Mouse (Mus musculus) gastrocnemius, postnatal 25 days (tissue): ENCODE results near the gene Gm11541. TPM values are rescaled to one million over a fixed set of nuclear protein-coding genes. Genes with fewer than 3 reads are reported as not detected.
"Not testable (repeated sequence)": the region's sequence is repeated elsewhere in the genome, so short reads cannot be mapped to it uniquely, and the experiment has no call there.

Experiments used
- DNase-seq: peaks from one replicate; pipeline ENCODE4 v3.0.0; 2022
- total RNA-seq, 2 experiments: library from RNA; stranded (reverse); gene quantifications; 1 replicate in 1 of 2; 2 replicates in 1 of 2; pipeline ENCODE4 v1.2.3; 2021

Gene Gm11541
- total RNA-seq, 2 experiments from 2014 or later = not detected

DNA sequence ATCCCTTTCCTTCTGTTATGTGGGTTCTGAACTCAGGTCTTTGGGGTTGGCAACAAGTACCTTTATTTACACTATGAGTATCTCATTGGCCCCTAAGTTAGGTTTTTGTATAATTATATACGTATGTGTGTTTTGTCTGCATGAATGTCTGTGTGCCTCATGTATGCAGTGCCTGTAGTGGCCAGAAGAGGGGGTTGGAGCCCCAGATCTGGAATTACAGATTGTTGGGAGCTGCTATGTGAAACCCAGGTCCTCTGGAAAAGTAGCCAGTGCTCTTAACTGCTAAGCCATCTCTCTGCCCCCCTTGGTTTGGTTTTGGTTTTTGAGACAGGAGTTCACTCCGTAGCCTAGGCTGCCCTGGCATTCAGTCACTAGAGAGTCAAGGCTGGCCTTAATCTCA, 7.2 kb downstream of the Gm11541 start:
- DNase-seq = no peak

DNA sequence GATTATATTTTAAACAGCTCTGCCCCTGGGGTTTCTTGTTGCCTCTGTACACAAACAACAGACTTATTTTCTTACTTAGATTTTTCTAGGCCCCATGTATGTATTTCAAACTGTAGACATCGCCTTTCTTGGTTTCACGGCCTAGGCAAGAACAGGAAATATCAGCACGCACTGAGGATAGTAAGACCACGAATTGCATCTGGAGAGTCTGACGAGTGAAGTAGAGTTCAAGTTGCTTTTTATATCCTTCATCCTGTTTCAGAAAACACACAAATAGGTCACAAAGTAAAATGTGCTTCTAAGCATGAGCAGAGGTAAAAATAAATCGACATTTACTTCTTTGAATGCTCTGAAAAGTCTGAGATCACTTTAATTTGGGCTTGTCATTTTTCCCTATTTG, 8.8 kb downstream of the Gm11541 start:
- DNase-seq = no peak

DNA sequence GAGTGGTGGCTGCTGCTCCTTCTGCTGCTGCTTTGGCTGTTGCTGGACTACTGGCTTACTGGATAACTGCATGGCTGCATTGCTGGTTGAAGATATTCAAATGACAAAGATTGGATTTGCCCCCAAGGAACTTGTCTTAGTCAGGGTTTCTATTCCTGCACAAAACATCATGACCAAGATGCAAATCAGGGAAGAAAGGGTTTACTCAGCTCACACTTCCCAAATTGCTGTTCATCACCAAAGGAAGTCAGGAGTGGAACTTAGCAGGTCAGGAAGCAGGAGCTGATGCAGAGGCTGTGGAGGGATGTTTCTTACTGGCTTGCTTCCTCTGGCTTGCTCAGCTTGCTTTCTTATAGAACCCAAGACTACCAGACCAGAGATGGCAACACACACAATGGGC, 11.8 kb downstream of the Gm11541 start:
- DNase-seq = not testable (repeated sequence)

DNA sequence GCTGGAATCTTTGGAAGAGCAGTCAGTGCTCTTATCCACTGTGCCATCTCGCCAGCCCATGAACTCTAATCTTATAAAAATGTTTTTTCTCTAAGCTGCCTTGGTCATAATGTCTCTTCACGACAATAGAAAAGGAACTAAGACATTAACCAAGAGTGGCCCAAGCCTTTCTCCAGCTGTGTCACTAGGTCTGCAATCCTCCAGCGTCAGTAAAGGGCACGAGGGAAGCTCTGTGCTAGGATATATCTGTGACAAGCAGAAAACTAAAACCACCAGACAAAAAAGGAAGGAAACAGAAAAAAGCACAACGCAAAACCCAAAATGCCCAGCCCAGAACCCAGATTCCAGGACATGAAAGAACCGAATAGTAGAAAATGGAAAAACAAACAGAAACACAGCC, 17.1 kb downstream of the Gm11541 start:
- DNase-seq = no peak

DNA sequence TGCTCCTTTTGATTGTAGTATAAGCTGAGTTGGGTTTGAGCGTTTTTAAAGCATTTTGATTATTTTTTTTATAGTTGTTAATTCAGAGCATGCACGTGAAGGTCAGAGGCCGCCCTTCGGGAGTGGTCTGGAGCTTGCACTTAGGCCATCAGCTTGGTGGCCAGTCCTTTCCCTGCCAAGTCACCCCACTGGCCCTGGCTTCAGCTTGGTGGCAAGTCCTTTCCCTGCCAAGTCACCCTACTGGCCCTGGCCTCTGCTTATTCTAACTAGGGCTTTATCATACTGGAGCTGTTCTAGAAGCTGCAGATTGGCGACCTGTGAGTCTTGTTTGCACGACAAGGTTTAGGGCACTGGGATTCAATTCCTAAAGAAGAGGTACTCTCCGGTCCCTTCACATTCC, 21.9 kb downstream of the Gm11541 start:
- DNase-seq = no peak

DNA sequence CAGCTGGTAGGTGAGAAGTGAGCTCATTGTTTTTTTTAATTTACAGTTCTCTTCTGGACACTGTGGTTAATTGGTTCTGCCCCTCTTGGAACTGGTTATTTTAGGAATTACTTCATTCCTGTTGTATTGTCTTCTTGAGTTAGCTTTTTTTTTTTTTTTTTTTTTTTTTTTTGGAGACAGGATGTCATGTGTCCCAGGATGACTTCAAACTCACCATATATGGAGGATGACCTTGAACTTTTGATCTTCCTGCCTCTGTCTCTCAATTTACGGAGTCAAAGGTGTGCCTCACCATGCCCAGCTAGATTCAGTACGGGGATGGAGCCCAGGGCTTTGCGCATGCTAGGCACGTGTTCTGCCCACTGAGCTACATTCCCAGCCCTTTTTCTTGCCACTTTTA, 22.7 kb downstream of the Gm11541 start:
- DNase-seq = no peak

DNA sequence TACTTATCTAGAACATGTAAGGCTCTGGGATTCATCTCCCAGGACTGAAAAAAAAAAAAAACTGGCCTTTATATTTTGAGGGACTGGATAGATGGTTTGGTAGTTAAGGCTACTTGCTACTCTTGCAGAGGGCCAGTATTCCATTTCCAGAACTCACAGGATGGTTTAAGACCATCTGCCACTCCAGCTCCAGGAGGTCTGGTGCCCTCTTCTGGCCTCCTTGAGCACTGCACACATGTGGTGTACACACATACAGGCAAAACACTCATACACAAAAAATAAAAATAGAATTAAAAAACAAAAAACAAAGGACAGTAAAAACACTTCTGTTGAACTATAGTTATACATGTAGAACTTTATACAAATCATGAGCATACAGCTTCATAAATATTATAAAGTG, 23.7 kb downstream of the Gm11541 start:
- DNase-seq = no peak

DNA sequence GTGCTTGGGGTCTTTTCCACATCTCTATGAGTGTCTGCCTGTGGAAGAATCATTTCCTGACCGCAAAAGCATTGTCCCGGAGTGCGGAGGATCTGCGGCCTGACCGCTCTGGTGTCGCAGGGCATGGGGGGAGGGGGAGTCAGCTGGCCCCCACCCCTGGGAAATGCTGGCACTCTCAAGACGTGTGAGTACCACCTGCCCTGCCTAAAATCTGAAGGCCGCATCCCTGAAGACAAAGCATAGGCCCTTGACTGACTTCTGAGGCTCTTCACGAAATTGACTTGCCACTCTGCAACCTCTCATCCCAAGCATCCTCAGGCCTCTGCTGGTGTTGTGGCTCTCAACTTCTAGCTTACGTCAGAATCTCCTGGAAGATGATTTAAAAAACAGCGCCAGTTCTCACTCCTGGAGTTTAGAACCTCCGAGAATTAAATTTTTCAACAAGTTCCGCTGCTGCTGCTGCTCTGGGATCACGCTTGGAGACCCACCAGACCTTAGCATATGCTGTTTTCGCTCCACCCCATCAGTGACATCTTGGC, 26.6 kb downstream of the Gm11541 start:
- DNase-seq = no peak

DNA sequence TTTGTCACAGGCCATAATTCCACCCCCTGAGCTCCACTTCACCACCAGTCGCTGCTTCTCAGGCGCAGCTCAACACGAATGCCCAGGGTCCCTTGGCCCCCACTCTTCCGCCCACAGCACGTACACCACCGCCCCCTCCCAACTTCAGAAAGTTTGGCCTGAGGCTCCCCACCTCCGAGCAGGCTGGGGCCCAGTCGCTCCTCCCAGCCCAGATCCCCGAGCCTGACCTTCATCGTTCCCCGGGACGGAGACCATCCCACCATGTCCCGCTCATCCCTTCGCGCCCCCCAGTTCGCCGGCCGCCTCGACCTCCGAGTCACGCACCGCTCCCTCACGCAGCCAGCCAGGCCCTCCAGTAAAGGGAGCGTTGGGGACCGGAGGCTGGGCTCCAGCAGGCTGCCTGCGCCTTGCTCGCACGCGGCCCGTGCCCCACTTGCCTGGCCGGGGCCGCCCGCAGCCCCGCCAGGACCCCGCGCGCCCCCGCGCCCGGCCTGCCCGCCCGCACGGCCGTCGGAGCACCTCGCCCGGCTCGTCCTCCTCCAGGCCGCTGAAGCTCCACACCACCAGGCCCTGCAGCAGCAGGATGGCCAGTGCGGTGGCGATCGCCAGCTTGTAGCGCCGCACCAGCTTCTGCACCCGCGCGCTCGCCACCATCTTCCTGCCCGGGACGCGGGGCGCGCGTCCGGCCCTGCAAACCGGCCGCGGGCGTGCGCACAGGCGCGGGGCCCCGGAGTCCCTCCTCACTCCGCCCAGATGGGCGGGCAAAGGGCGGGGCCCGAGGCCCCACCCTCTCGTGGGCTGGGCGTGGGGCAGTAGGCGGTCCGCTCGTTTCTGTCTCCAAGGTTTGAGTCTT, 27.3 kb downstream of the Gm11541 start, which contains the start of gene Xylt2:
Gene Xylt2, minus strand, starts transcription at position 762 of the 853 bp plus-strand sequence.
- DNase-seq = peak; percentile 94

DNA sequence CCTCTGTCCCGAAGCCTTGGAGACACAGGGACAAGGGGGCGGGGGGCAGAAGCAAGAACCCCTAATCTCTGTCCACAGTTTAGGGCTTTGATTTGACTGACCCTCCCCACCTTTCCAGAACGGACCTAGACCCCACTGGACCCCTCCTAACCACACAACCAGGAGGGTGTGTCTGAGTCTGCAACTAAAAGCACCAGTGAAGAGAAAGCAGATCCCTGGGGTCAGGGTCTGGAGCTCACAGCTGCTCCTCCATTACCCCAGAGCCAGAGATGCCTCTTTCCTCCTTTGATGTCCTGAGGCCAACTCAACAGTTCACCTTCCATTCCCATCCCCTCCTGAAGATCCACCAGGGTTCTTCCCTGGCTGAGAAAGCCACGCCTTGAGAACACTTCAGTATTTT, 28.0 kb downstream of the Gm11541 start:
- no peak for DNase-seq

DNA sequence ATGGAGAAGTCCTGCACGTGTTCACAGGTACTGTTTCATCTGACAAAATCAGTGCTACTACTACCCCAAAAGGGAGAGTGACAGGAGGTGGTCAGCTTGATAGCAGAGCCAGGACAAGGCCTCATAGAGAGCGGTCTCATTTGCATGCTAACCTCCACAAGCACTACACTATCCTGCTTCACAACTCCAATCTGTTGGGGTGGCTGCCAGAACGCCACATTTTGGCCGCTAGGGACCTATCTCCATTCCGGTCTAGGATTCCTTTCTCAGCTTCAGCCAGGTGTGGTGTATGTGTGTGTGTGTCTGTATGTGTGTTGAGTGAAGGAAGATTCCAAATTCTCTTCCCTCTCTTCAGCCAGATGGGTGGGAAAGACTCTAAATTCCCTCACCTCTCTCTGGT, 28.9 kb downstream of the Gm11541 start:
- no peak for DNase-seq

DNA sequence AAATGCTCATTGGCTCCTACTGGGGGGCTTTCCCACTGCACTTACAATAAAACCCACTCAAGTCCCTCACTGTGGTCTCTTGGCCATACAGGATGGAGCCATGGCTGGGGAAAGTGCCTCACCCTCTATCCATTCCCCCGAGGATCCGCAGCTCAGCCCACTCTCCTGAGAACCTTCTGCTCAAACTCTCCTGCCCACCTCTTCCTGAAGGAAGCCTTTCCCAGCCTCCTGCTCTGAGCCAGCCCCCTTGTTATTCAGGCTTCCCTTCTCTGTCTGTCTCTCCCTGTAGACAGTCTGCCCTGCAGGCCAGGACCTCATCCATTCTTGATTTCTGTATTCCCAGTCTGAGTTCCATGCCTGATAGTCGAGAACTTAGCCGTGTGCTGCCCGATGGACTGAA, 29.3 kb downstream of the Gm11541 start:
- no peak for DNase-seq

DNA sequence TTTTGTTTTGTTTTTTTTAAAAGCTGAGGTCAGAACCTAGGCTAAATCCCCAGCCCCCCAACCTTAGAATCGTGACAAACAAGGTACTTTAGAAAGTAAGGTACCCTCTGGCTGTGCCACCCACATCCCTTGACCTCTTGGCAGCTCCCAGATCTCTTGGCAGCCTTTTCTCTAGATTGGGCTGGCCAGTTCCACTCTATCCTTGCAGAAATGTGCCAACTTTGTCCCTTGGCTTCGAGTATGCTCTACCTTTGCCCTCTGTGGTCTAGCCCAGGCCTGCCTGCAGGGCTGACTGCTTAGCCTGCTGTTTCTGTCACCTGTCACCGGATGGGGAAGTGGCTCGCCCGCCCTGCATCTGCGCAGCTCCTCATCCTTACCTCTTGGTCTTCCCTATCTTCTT, 39.0 kb downstream of the Gm11541 start:
- DNase-seq = no peak

DNA sequence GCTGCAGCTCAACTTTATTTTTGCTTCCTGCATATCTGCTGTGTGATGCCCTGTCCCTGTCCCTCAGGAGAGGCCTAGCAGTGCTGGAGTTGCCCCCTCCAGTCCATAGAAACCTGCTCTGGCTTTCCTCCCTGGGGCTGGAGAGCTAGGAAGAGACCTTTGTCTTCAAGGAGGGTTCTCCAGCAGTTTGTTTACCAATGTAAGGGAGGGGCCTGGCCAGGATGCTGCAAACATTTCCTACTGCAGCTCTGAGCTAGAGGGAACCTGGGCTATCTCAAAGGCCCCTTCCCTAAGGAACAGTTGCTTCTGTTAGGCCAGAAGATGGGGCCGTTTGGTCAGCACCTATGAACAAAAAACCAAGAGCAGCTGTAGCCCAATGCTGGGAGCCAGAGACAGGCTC, 43.0 kb downstream of the Gm11541 start:
- DNase-seq = no peak

DNA sequence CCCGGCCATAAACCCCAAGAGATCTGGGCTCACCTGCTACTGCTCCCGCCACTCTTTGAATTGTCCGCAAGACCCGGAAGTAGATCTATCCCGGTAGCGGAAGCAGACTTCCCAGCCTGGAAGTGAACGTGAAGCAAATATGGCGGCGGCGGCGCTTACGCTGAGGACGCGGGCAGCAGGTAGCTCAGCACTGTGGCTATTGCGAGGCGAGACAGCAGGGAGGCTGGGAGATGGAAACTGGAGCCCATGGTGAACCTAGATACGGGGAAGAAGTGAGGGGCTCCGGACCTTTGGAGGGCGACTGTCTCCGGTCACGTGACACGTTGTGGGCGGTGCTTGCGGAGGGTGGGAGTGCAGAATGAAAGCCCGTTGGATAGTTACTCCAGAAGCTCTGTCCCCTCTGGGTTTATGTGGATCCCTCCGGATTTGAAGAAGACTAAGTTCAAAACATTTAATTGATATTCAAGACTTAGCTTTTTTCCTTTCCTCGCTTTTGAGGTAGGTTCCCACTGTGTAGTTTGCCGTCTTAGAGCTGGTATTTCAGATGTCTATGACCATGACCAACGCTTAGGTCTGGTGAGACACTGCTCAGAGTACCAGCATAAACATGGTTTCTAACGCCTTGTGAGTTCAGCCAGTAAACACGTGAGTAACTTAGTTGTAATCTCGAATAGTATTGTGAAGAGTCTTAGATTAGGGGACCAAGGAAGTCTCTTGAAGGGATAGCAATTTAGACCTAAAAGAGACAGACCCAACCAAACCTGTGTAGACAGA, 50.4 kb downstream of the Gm11541 start, which contains the start of the genes Mrpl27 and Eme1:
Gene Mrpl27, plus strand, starts transcription at position 105 of the 774 bp plus-strand sequence.
Gene Eme1, minus strand, starts transcription at position 302 of the 774 bp plus-strand sequence.
- peak; percentile 78 for DNase-seq

DNA sequence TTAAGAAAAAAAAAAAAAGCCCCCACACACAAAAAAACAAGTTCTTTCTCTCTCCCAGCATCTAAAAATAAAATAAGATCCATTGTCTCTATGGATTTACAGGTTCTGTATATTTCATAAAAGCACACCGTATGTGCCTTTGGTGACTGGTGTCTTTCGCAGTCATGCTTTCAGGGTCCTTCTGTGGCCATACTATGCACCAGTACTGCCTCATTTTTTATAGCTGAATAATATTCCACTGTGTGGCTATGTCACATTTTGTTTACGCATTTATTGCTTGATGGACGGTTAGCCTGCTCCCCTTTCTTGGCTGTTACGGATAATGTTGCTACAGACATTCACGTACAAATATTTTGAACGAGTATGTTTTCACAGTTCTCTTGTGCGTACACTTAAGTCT, 51.3 kb downstream of the Gm11541 start:
- DNase-seq = no peak

DNA sequence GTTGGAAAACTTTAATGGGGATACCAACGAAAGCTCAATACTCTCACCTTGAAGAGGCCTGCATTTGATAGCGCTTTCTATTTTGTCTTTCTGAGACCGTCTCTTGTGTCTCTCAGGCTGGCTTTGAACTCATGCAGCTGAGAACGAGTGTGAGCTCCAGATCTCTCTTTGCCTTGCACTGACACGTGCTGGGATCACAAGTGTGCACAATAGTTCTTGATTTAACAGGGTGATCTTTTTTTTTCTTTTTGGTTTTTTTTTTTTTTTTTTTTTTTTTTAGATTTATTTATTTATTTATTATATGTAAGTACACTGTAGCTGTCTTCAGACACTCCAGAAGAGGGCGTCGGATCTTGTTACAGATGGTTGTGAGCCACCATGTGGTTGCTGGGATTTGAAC, 53.1 kb downstream of the Gm11541 start:
- not testable (repeated sequence) for DNase-seq

DNA sequence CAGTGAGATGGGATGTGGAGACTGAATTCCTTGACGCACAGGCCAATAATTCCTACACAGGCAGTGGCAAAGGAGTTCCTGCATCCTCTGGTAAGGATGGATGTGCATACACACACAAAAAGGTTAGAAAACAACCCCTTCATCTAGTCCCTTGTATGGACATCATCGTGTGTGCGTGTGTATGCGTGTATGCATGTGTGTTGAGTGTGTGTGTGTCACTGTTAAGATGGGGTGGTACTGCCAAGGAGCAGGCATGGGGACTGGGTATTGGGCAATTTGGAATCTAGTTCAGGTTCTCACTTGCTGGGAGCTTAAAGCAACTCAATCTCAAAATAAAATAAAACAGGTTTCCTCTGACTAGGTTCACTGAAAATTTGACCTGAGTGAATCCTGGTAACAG, 57.8 kb downstream of the Gm11541 start:
- no peak for DNase-seq

Other genes starting within 250 kb of the Gm11541 start
- 1 to 10 TPM; 2.0 to 3.2 TPM for gene Cacna1g, start 230.3 kb downstream of the Gm11541 start, total RNA-seq
- gene Spata20, start 218.3 kb downstream of the Gm11541 start, total RNA-seq = not detected
- gene Epn3, start 204.5 kb downstream of the Gm11541 start, total RNA-seq = under 1 TPM; 0.08 to 0.43 TPM
- gene Mycbpap, start 182.8 kb downstream of the Gm11541 start, total RNA-seq = not detected
- gene Rsad1, start 155.2 kb downstream of the Gm11541 start, total RNA-seq = 1 to 10 TPM; 2.6 to 4.1 TPM
- 10 to 100 TPM in 1 of 2 experiments, 1 to 10 TPM in 1; 5.4 to 17.5 TPM for gene Chad, start 139.5 kb downstream of the Gm11541 start, total RNA-seq
- gene Acsf2, start 102.6 kb downstream of the Gm11541 start, total RNA-seq = 1 to 10 TPM; 1.6 to 3.3 TPM
- gene Lrrc59, start 74.7 kb downstream of the Gm11541 start, total RNA-seq = 10 to 100 TPM; 32.5 to 34.9 TPM
- 10 to 100 TPM; 52.9 to 56.8 TPM for gene Mrpl27, start 50.7 kb downstream of the Gm11541 start, total RNA-seq
- under 1 TPM in 1 of 2 experiments, not detected in 1; 0.48 TPM for gene Eme1, start 50.5 kb downstream of the Gm11541 start, total RNA-seq
- 1 to 10 TPM; 4.0 to 5.1 TPM for gene Xylt2, start 27.0 kb downstream of the Gm11541 start, total RNA-seq
- 1 to 10 TPM in 1 of 2 experiments, under 1 TPM in 1; 0.67 to 1.1 TPM for gene Cdc34b, start 37.3 kb upstream of the Gm11541 start, total RNA-seq
- gene Tmem92, start 78.2 kb upstream of the Gm11541 start, total RNA-seq = not detected
- 1,000 to 10,000 TPM; 1,080 to 1,200 TPM for gene Col1a1, start 231.7 kb upstream of the Gm11541 start, total RNA-seq